Comparison of ENCODE assay signal across 14 mouse cellular contexts in the genomic region with DNA sequence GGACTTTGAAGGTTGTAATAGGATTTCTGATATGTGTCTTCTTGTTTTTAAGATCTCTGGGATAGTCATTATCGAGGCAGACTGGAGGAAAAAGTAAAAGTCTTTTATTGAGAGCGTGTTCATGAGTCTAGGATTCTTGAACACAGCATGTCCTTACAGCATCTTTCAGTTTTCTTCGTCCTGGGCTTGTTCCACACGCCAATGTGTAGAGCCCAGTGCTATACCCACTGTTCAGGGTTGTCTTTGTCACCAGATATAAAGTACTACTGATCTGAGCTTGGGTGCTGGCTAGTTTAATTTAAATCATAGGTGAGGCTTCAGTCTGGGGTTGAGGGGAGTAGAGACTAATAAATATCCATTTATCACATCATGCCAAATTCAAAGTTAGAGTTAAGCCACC.
ATAC-seq lines count a peak whose summit lies in the region.
"Had no signal": no experiment of that assay in that cellular context is flagged by ENCODE, and none has a peak within 500 bp of the region (broad histone marks: within the 10 kb centered on the region; RNA-seq: fewer than 3 reads in every experiment).

No protein-coding gene starts in this region.

- H3K27ac ChIP-seq in forebrain, embryonic 12.5 days: 0 out of 2 replicates have a peak overlapping the region, but pooled peaks have one; percentile 3
- H3K27ac ChIP-seq in forebrain, embryonic 13.5 days: no peak overlapping the region
- peak overlapping the region; percentile 83 for H3K27ac ChIP-seq in midbrain, embryonic 12.5 days (replicated peaks)
- H3K27ac ChIP-seq in midbrain, embryonic 13.5 days: peak overlapping the region; percentile 71
- no peak overlapping the region for H3K27ac ChIP-seq in kidney, embryonic 15.5 days
- H3K27ac ChIP-seq in intestine, embryonic 15.5 days: no peak overlapping the region
- H3K27ac ChIP-seq: embryonic facial prominence, embryonic 12.5 days; embryonic facial prominence, embryonic 15.5 days; heart, embryonic 15.5 days; hindbrain, embryonic 13.5 days had no signal

- peaks cover 50% of the 10 kb centered on the region for H3K27me3 ChIP-seq in forebrain, embryonic 12.5 days
- H3K27me3 ChIP-seq in forebrain, embryonic 13.5 days: peaks cover 55% of the 10 kb centered on the region
- peaks cover 8% of the 10 kb centered on the region for H3K27me3 ChIP-seq in midbrain, embryonic 12.5 days
- H3K27me3 ChIP-seq in midbrain, embryonic 13.5 days: peaks cover 3% of the 10 kb centered on the region; the same call in 1 of the 2 replicates
- peaks cover 10% of the 10 kb centered on the region; the same call in 1 of the 2 replicates for H3K27me3 ChIP-seq in kidney, embryonic 15.5 days
- no peaks in the 10 kb centered on the region for H3K27me3 ChIP-seq in intestine, embryonic 15.5 days (replicated peaks)
- H3K27me3 ChIP-seq: embryonic facial prominence, embryonic 12.5 days; embryonic facial prominence, embryonic 15.5 days; heart, embryonic 12.5 days; heart, embryonic 15.5 days had no signal

- no peak overlapping the region for H3K4me3 ChIP-seq in forebrain, embryonic 12.5 days (replicated peaks)
- no peak overlapping the region for H3K4me3 ChIP-seq in forebrain, embryonic 13.5 days
- H3K4me3 ChIP-seq in midbrain, embryonic 12.5 days: no peak overlapping the region
- H3K4me3 ChIP-seq in midbrain, embryonic 13.5 days (replicated peaks): no peak overlapping the region
- H3K4me3 ChIP-seq in kidney, embryonic 15.5 days (replicated peaks): no peak overlapping the region
- H3K4me3 ChIP-seq in intestine, embryonic 15.5 days (replicated peaks): no peak overlapping the region
- H3K4me3 ChIP-seq: embryonic facial prominence, embryonic 12.5 days; embryonic facial prominence, embryonic 15.5 days; heart, embryonic 12.5 days; heart, embryonic 15.5 days; hindbrain, embryonic 10.5 days; hindbrain, embryonic 13.5 days had no signal

- no peaks in the 10 kb centered on the region for H3K36me3 ChIP-seq in forebrain, embryonic 12.5 days (replicated peaks)
- no peaks in the 10 kb centered on the region for H3K36me3 ChIP-seq in forebrain, embryonic 13.5 days (ENCODE audit: poor library complexity, severe bottlenecking)
- no peaks in the 10 kb centered on the region for H3K36me3 ChIP-seq in midbrain, embryonic 12.5 days
- H3K36me3 ChIP-seq in midbrain, embryonic 13.5 days: no peaks in the 10 kb centered on the region
- no peaks in the 10 kb centered on the region for H3K36me3 ChIP-seq in kidney, embryonic 15.5 days
- H3K36me3 ChIP-seq in intestine, embryonic 15.5 days: no peaks in the 10 kb centered on the region
- H3K36me3 ChIP-seq: embryonic facial prominence, embryonic 12.5 days; embryonic facial prominence, embryonic 15.5 days; heart, embryonic 12.5 days; heart, embryonic 15.5 days; hindbrain, embryonic 10.5 days; hindbrain, embryonic 13.5 days had no signal

- peaks cover 59% of the 10 kb centered on the region for H3K4me1 ChIP-seq in forebrain, embryonic 12.5 days
- H3K4me1 ChIP-seq in forebrain, embryonic 13.5 days: peaks cover 28% of the 10 kb centered on the region
- H3K4me1 ChIP-seq in midbrain, embryonic 12.5 days: peaks cover 59% of the 10 kb centered on the region
- peaks cover 60% of the 10 kb centered on the region for H3K4me1 ChIP-seq in midbrain, embryonic 13.5 days (replicated peaks)
- H3K4me1 ChIP-seq in kidney, embryonic 15.5 days: no peaks in the 10 kb centered on the region
- H3K4me1 ChIP-seq in intestine, embryonic 15.5 days (replicated peaks): no peaks in the 10 kb centered on the region
- H3K4me1 ChIP-seq: embryonic facial prominence, embryonic 15.5 days; heart, embryonic 12.5 days; heart, embryonic 15.5 days had no signal

- H3K4me2 ChIP-seq in forebrain, embryonic 12.5 days: peak overlapping the region; percentile 44; the same call in 1 of the 2 replicates
- H3K4me2 ChIP-seq in forebrain, embryonic 13.5 days: no peak overlapping the region
- peak overlapping the region; percentile 45 for H3K4me2 ChIP-seq in midbrain, embryonic 12.5 days (replicated peaks)
- H3K4me2 ChIP-seq in midbrain, embryonic 13.5 days (replicated peaks): peak overlapping the region; percentile 40
- no peak overlapping the region for H3K4me2 ChIP-seq in kidney, embryonic 15.5 days
- no peak overlapping the region for H3K4me2 ChIP-seq in intestine, embryonic 15.5 days (replicated peaks)
- H3K4me2 ChIP-seq: embryonic facial prominence, embryonic 12.5 days; embryonic facial prominence, embryonic 15.5 days; heart, embryonic 12.5 days; heart, embryonic 15.5 days; hindbrain, embryonic 13.5 days had no signal

- WGBS in forebrain, embryonic 12.5 days: 44% methylated on average over 4 of the region's 4 CpGs
- 61% methylated on average over 4 of the region's 4 CpGs for WGBS in forebrain, embryonic 13.5 days
- 31% methylated on average over 4 of the region's 4 CpGs for WGBS in midbrain, embryonic 12.5 days
- 40% methylated on average over 4 of the region's 4 CpGs for WGBS in midbrain, embryonic 13.5 days
- WGBS in kidney, embryonic 15.5 days: 86% methylated on average over 4 of the region's 4 CpGs
- 81% methylated on average over 4 of the region's 4 CpGs for WGBS in intestine, embryonic 15.5 days

- no peak overlapping the region for H3K9ac ChIP-seq in forebrain, embryonic 12.5 days
- no peak overlapping the region for H3K9ac ChIP-seq in forebrain, embryonic 13.5 days
- H3K9ac ChIP-seq in midbrain, embryonic 12.5 days (replicated peaks): peak overlapping the region; percentile 46; the same call in 1 of the 2 replicates
- H3K9ac ChIP-seq in midbrain, embryonic 13.5 days (replicated peaks): no peak overlapping the region
- H3K9ac ChIP-seq in kidney, embryonic 15.5 days: no peak overlapping the region
- H3K9ac ChIP-seq in intestine, embryonic 15.5 days: no peak overlapping the region
- H3K9ac ChIP-seq: embryonic facial prominence, embryonic 12.5 days; embryonic facial prominence, embryonic 15.5 days; heart, embryonic 12.5 days; heart, embryonic 15.5 days; hindbrain, embryonic 13.5 days had no signal

- no peak for ATAC-seq in forebrain, embryonic 12.5 days (ENCODE audit: low FRiP score)
- no peak for ATAC-seq in forebrain, embryonic 13.5 days
- ATAC-seq in midbrain, embryonic 12.5 days (ENCODE audit: low FRiP score, low read depth): no peak
- ATAC-seq in midbrain, embryonic 13.5 days: no peak
- no peak for ATAC-seq in kidney, embryonic 15.5 days (replicated peaks; ENCODE audit: low FRiP score)
- ATAC-seq in intestine, embryonic 15.5 days: no peak
- ATAC-seq: CD4-positive, CD25-positive, alpha-beta regulatory T cell, adult 4 months; hindbrain, embryonic 16.5 days had no signal

- H3K9me3 ChIP-seq in forebrain, embryonic 12.5 days: no peaks in the 10 kb centered on the region; the same call in 1 of the 2 replicates
- no peaks in the 10 kb centered on the region for H3K9me3 ChIP-seq in forebrain, embryonic 13.5 days (replicated peaks)
- no peaks in the 10 kb centered on the region for H3K9me3 ChIP-seq in midbrain, embryonic 12.5 days
- H3K9me3 ChIP-seq in midbrain, embryonic 13.5 days: 0 out of 2 replicates have a peak, but pooled peaks cover 3% of the 10 kb centered on the region
- no peaks in the 10 kb centered on the region for H3K9me3 ChIP-seq in kidney, embryonic 15.5 days (replicated peaks)
- no peaks in the 10 kb centered on the region for H3K9me3 ChIP-seq in intestine, embryonic 15.5 days
- H3K9me3 ChIP-seq: embryonic facial prominence, embryonic 12.5 days; embryonic facial prominence, embryonic 15.5 days; heart, embryonic 15.5 days; hindbrain, embryonic 10.5 days; hindbrain, embryonic 13.5 days had no signal

Comparison
In these comparisons a context has a peak if more than half of its experiments do, and no peak if none do; other contexts are left out.
1. H3K27ac ChIP-seq: peak in forebrain, embryonic 12.5 days (single experiment), midbrain, embryonic 12.5 days (single experiment) and midbrain, embryonic 13.5 days (single experiment); none in forebrain, embryonic 13.5 days (single experiment), kidney, embryonic 15.5 days (single experiment) and intestine, embryonic 15.5 days (single experiment).
2. H3K4me2 ChIP-seq: peak in forebrain, embryonic 12.5 days (single experiment), midbrain, embryonic 12.5 days (single experiment) and midbrain, embryonic 13.5 days (single experiment); none in forebrain, embryonic 13.5 days (single experiment), kidney, embryonic 15.5 days (single experiment) and intestine, embryonic 15.5 days (single experiment).